Mouse (Mus musculus): ENCODE data around the gene Prdm5.

Gene Prdm5

DNA sequence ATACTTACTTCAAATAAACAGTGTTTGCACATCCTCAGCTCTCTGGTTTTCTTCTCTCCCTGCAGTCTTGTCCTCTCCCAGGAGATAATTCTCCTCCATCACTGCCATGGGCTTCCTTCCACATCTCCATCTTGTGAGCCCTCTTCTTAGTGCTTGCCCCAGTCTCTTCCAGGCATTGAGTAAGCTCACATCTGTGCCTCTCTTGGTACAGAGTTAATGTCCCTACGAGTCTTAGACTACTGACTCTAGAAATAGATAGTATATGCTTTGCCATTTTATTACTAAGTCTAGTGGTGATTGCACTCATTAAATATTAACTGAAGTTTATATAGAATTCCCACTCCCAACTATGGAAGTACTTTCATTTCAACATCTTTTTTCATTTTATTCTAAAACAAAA is 154.0 kb downstream of the Prdm5 start:
- DNase-seq (ENCODE audit: low spot score in 2 of 2): no peak

DNA sequence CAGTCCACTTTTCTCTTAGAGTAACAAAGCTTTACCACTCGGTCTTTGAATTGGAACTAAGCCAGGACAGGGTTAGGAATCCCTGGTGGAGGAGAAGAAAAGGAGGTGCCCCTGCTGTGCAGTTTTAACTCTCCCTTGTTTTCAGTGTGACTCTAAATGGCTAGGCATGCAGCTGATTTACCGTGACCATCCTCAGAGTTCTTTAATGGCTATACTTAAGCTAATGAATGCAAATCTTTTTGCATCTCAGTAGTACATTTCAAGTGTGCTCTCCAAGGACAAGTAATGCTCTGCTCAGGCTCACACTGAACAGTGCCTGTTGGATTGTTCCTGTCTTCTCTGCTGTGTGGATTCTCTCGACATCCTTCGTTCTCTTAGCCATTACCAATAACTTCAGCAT is 154.4 kb downstream of the Prdm5 start:
- DNase-seq (ENCODE audit: low spot score in 2 of 2): no peak

DNA sequence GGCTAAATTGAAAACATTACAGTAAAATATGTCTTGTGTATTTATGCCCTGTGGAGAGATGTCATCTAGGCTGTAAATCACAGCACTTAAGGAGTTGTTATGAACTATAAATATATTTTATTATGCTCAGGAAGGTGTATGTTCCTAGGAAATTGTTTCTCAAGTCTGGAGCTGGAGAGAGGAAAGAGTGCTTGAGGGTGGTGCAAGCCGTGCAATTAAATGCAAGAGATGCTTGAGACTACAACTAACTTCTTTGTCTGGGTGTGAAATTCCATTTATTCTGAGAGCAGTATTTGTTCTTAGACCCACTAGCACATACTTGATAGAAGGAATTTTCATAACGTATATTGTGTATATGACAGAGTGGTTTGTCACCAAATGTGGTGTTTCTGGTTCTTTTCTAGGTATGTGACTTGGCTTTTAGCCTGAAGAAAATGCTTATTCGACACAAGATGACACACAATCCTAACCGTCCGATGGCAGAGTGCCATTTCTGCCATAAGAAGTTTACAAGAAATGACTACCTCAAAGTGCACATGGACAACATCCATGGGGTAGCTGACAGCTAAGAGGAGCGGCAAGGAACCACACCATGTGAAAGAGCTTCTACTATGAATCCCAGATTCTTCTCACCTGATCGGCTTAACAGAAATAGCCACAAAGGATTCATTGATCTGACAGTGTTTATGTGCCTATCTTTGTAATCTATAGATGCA is 156.9 kb downstream of the Prdm5 start:
- no peak for DNase-seq (ENCODE audit: low spot score in 2 of 2)

DNA sequence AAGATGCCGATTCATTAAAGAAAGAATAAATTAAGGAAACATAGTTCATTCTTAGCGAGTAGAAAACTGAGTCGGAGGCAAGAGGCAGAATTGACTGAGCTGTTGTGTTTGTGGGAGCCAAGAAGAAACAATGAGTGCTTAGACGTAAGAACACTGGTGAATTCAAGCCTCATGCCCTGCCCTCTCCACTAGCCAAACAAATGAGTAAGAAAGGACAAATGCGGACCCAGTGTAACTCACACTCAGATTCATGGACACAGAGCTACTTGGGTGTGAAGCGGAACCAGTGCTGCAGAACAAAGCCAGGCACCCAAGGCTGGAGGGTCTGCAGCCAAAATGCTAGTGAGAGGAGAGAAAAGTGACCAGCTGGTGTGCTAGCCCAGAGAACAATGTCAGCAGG is 171.7 kb downstream of the Prdm5 start:
- DNase-seq (ENCODE audit: low spot score in 2 of 2): no peak

DNA sequence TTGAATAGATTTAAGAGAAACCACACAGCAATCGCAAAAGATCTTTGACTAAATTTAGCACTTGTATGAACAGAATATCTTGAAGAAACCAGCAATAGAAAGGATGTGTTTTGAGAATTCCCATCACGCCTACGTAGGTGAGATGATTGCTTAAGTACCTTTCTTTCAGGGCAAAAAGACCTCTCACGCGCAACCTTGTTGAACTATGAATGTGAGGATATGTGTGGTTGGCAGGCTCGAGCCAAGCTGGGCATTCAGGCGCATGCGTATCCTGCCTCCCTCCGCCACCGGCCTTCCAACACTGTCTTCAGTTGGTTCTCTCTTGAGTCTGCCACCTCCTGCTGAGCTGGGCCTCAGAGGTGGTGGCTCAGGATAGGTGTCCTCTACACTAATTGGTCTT is 173.5 kb downstream of the Prdm5 start, which contains the start of gene 4930544G11Rik:
Gene 4930544G11Rik, plus strand, starts transcription at position 301 of the 400 bp plus-strand sequence.
- no peak for DNase-seq (ENCODE audit: low spot score in 2 of 2)

DNA sequence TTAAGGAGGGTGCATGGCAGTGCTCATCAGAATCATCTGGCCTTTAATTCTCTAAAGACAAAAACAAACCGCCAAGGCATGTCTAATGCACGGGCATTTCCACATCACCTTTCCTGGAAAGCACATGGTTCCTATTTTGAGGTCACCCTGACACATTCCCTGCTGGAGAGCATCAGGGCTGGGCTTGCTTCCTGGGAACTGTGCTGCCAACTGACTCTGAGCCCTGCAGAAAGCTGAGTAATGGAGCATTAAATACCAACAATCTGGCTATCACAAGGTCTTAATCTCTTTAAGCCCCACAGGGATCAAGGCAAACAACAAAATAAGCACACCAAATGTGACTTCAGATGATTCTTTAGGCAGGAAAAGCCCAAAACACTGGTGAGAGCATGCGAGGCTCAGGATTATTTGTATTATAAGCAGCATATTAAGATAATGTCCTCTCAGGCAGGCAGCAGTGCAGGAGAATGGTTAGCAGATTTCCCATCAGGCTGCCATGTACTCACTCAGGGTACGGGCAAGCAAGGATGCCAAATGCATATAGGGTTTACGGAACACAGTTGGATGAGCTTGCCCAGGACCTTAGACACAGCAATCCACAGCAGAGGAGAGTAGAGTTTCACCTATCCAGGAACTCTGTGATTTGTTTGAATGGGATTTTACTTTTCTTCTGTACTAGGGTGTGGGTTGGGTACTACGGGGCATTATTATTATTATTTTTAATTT is 190.8 kb downstream of the Prdm5 start:
- DNase-seq (ENCODE audit: low spot score in 2 of 2): peak in 1 of 2 experiments; percentile 2

DNA sequence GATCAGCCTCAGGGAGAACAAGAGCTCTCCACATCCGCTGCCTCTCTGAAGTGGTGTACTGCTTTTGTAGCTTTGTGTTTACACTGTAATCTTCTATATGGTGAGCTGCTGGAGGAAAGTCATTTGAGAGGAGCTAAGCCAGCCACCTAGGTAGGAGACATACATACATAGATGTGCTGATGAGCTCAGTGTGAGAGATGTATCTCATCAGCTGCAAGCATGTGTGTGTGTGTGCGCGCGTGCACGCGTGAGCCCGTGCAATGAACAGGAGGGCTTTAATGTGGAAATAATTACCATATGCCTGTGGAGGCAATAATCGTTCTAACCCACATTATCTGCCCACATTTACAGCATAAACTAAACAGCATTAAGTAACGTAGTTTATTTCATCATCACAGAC is 191.6 kb downstream of the Prdm5 start:
- no peak for DNase-seq (ENCODE audit: low spot score in 2 of 2)
